Mouse (Mus musculus) CD4-positive, CD25-positive, alpha-beta regulatory T cell, adult 4 months (primary cell): ENCODE data around the gene Chst8. TPM values are rescaled to one million over a fixed set of nuclear protein-coding genes. Genes with fewer than 3 reads are reported as not detected.

Experiments
- polyA plus RNA-seq, 2 experiments: library from polyadenylated mRNA; unstranded; fragments of 100-300 nt; shearing (Covaris generic); gene quantifications; one replicate each; pipeline ENCODE4 v1.2.1; 2017

Gene Chst8
- polyA plus RNA-seq, 2 experiments from 2014 or later, result 0.15 TPM; not detected in 1

Other genes starting within 250 kb of the Chst8 start
- not detected for gene Kctd15, start 156.0 kb downstream of the Chst8 start, polyA plus RNA-seq
- gene Pepd, start 99.7 kb upstream of the Chst8 start, polyA plus RNA-seq, result 10 to 100 TPM; 49.8 to 70.8 TPM
- 10 to 100 TPM in 1 of 2 experiments, 1 to 10 TPM in 1; 9.4 to 10.9 TPM for gene Cebpg, start 243.9 kb upstream of the Chst8 start, polyA plus RNA-seq